Mouse (Mus musculus) CH12.LX (cell line): Measurements from ENCODE around the gene Gsta1. TPM values are rescaled to one million over a fixed set of nuclear protein-coding genes. Genes with fewer than 3 reads are reported as not detected.

ENCODE experiments used
- DNase-seq: peaks from one replicate; pipeline ENCODE4 v3.0.0-alpha.2; 2013; ENCODE audit errors: extremely low read depth
- H3K27ac ChIP-seq: 2 replicates; pipeline ENCODE4 v1.5.1; 2012; ENCODE audit warnings: low read depth, mild to moderate bottlenecking, control low read depth, moderate library complexity; ENCODE audit not compliant: insufficient read depth
- H3K27me3 ChIP-seq: replicated peaks from 2 replicates; pipeline ENCODE3; 2012; ENCODE audit warnings: inconsistent platforms
- H3K36me3 ChIP-seq, 2 experiments: replicated peaks in 1 of 2; 2 replicates each; pipeline versions ENCODE3 to v1.6.1; 2012; ENCODE audit warnings: inconsistent platforms in 1 of 2, low read length in 1 of 2, mild to moderate bottlenecking in 1 of 2, mixed read lengths in 1 of 2, moderate library complexity in 1 of 2; ENCODE audit not compliant: control insufficient read depth in 1 of 2, insufficient read depth in 1 of 2
- H3K4me1 ChIP-seq, 2 experiments: 2 replicates each; pipeline ENCODE4 v1.6.1; 2012; ENCODE audit warnings: inconsistent platforms in 1 of 2, moderate library complexity in 1 of 2; ENCODE audit not compliant: insufficient read depth in 2 of 2, control insufficient read depth in 1 of 2
- H3K4me2 ChIP-seq: 2 replicates; pipeline ENCODE4 v1.6.1; 2012; ENCODE audit warnings: low read depth, mild to moderate bottlenecking, control low read depth; ENCODE audit not compliant: poor library complexity, insufficient read depth, severe bottlenecking
- H3K4me3 ChIP-seq, 3 experiments: fragments of 150-350 bp in 1 of 3; sonication (generic) in 1 of 3; replicated peaks in 1 of 3; 2 replicates each; pipeline versions ENCODE3 to v1.5.1; 2011 to 2012; ENCODE audit warnings: low read depth in 2 of 3, low read length in 2 of 3, mild to moderate bottlenecking in 2 of 3, moderate library complexity in 2 of 3, control low read depth in 1 of 3, improper control_type of control experiment in 1 of 3, inconsistent platforms in 1 of 3, mixed read lengths in 1 of 3; ENCODE audit not compliant: poor library complexity in 1 of 3
- H3K79me2 ChIP-seq: replicated peaks from 2 replicates; pipeline ENCODE4 v1.6.1; 2012; ENCODE audit warnings: mild to moderate bottlenecking, moderate library complexity; ENCODE audit not compliant: control insufficient read depth, poor library complexity, insufficient read depth, severe bottlenecking; ENCODE audit errors: extremely low read depth
- H3K9ac ChIP-seq: 2 replicates; pipeline ENCODE4 v1.6.1; 2012; ENCODE audit warnings: low read depth, mild to moderate bottlenecking, control low read depth, moderate library complexity; ENCODE audit not compliant: insufficient read depth
- H3K9me3 ChIP-seq: replicated peaks from 2 replicates; pipeline ENCODE3; 2012; ENCODE audit warnings: low read length, inconsistent platforms, mixed read lengths
- BHLHE40 ChIP-seq: IDR thresholded peaks from 2 replicates; pipeline ENCODE4 v1.6.1; 2011; ENCODE audit warnings: mild to moderate bottlenecking, low read depth, low read length, improper control_type of control experiment
- E2F4 ChIP-seq: IDR thresholded peaks from 2 replicates; pipeline ENCODE4 v1.6.1; 2011; ENCODE audit warnings: low read depth, low read length, improper control_type of control experiment; ENCODE audit not compliant: insufficient replicate concordance
- ELF1 ChIP-seq: IDR thresholded peaks from 2 replicates; pipeline ENCODE4 v1.6.1; 2014; ENCODE audit warnings: low read depth, mild to moderate bottlenecking, inconsistent platforms, low read length, improper control_type of control experiment
- ETS1 ChIP-seq: conservative IDR thresholded peaks from 2 replicates; pipeline ENCODE4 v1.6.1; 2012; ENCODE audit warnings: low read depth, mild to moderate bottlenecking, inconsistent platforms, low read length, improper control_type of control experiment, moderate library complexity
- HCFC1 ChIP-seq: IDR thresholded peaks from 2 replicates; pipeline ENCODE4 v1.6.1; 2012; ENCODE audit warnings: low read depth, mild to moderate bottlenecking, inconsistent platforms, low read length, improper control_type of control experiment
- JUND ChIP-seq: conservative IDR thresholded peaks from 2 replicates; pipeline ENCODE4 v1.6.1; 2011; ENCODE audit warnings: low read depth, low read length, improper control_type of control experiment
- KAT2A ChIP-seq: IDR thresholded peaks from 2 replicates; pipeline ENCODE4 v1.6.1; 2012; ENCODE audit warnings: low read length, improper control_type of control experiment, inconsistent platforms; ENCODE audit not compliant: insufficient replicate concordance
- MAFK ChIP-seq: IDR thresholded peaks from 2 replicates; pipeline ENCODE4 v1.6.1; 2011; ENCODE audit warnings: low read length, improper control_type of control experiment; ENCODE audit not compliant: insufficient replicate concordance
- MAX ChIP-seq: IDR thresholded peaks from 2 replicates; pipeline ENCODE4 v1.6.1; 2011; ENCODE audit warnings: low read length, improper control_type of control experiment
- MAZ ChIP-seq: IDR thresholded peaks from 2 replicates; pipeline ENCODE4 v1.6.1; 2012; ENCODE audit warnings: low read depth, mild to moderate bottlenecking, inconsistent platforms, low read length, improper control_type of control experiment, moderate library complexity
- MEF2A ChIP-seq: IDR thresholded peaks from 2 replicates; pipeline ENCODE4 v1.6.1; 2014; ENCODE audit warnings: low read depth, mild to moderate bottlenecking, inconsistent platforms, low read length, improper control_type of control experiment, borderline replicate concordance
- NELFE ChIP-seq: IDR thresholded peaks from 2 replicates; pipeline ENCODE4 v1.6.1; 2011; ENCODE audit warnings: low read depth, low read length, improper control_type of control experiment
- TBP ChIP-seq: conservative IDR thresholded peaks from 2 replicates; pipeline ENCODE4 v1.6.1; 2011; ENCODE audit warnings: low read depth, low read length, improper control_type of control experiment
- TCF12 ChIP-seq: IDR thresholded peaks from 2 replicates; pipeline ENCODE4 v1.6.1; 2014; ENCODE audit warnings: low read depth, mild to moderate bottlenecking, inconsistent platforms, low read length, improper control_type of control experiment
- UBTF ChIP-seq: IDR thresholded peaks from 2 replicates; pipeline ENCODE4 v1.6.1; 2012; ENCODE audit warnings: low read depth, mild to moderate bottlenecking, inconsistent platforms, low read length, improper control_type of control experiment, moderate library complexity
- USF2 ChIP-seq: conservative IDR thresholded peaks from 2 replicates; pipeline ENCODE4 v1.6.1; 2011; ENCODE audit warnings: low read depth, low read length, improper control_type of control experiment
- ZKSCAN1 ChIP-seq: IDR thresholded peaks from 2 replicates; pipeline ENCODE4 v1.6.1; 2012; ENCODE audit warnings: low read depth, inconsistent platforms, low read length, improper control_type of control experiment, borderline replicate concordance
- dilution Hi-C: fragments of 300-500 bp; cut with MboI; formaldehyde crosslinking; loops from 2 replicates; pipeline ENCODE4 v1.14.3; 2020; ENCODE audit warnings: low sequenced_read_pairs; ENCODE audit not compliant: extremely low pct_unique_long_range_greater_than_20kb, extremely low pct_ligation_motif_present
- in situ Hi-C: fragments of 300-500 bp; cut with MboI; formaldehyde crosslinking; loops from 3 replicates; pipeline ENCODE4 v1.14.3; 2019; ENCODE audit warnings: low sequenced_read_pairs, low pct_ligation_motif_present, low pct_unique_long_range_greater_than_20kb, mixed read lengths
- polyA plus RNA-seq: library from polyadenylated mRNA; unstranded; fragments of >175 nt; gene quantifications from 2 replicates; pipeline ENCODE4 v1.2.1, GENCODE M21; 2012; ENCODE audit warnings: low read depth; ENCODE audit not compliant: insufficient read length
- total RNA-seq, 2 experiments: library from RNA; depleted of rRNA; stranded (reverse); fragments of 300-350 nt in 1 of 2; fragments of >200 nt in 1 of 2; gene quantifications; 2 replicates each; pipeline ENCODE4 v1.2.3; 2012 to 2014

Gsta1 gene
- total and polyA plus RNA-seq, 3 experiments = not detected

GRCm38 (mm10) chr9:78188910-78189309, 41.5 kb upstream of the Gsta1 start:
- H3K9ac ChIP-seq = no peak overlapping the region
- H3K4me2 ChIP-seq = no peak overlapping the region
- H3K4me3 ChIP-seq = no peak overlapping the region
- TF ChIP-seq NELFE (no peak), MAFK (no peak), KAT2A (no peak), ETS1 (no peak), MAX (no peak), TBP (no peak), USF2 (no peak), MEF2A (no peak), MAZ (no peak), ELF1 (no peak), ZKSCAN1 (no peak), UBTF (no peak)
- DNase-seq = no peak
- dilution Hi-C loops (no loop called here), in situ Hi-C loops (no loop called here)
- peaks cover 0 to 5% of the 10 kb centered on the region in 2 experiments; a peak in 1 of 4 replicates for H3K4me1 ChIP-seq
- H3K36me3 ChIP-seq = no peaks in the 10 kb centered on the region
- H3K27me3 ChIP-seq = no peaks in the 10 kb centered on the region
- H3K27ac ChIP-seq = no peak overlapping the region
- H3K9me3 ChIP-seq = no peaks in the 10 kb centered on the region
- no peaks in the 10 kb centered on the region for H3K79me2 ChIP-seq

- peaks cover 0 to 5% of the 10 kb centered on the region in 2 experiments; a peak in 1 of 4 replicates for H3K4me1 ChIP-seq
- no peak overlapping the region for H3K27ac ChIP-seq
- H3K4me3 ChIP-seq = no peak overlapping the region
- H3K36me3 ChIP-seq = no peaks in the 10 kb centered on the region
- no peaks in the 10 kb centered on the region for H3K9me3 ChIP-seq
- DNase-seq = no peak
- no peak overlapping the region for H3K9ac ChIP-seq
- H3K79me2 ChIP-seq = no peaks in the 10 kb centered on the region
- dilution Hi-C loops = no loop called here
- TF ChIP-seq HCFC1 (no peak), E2F4 (no peak), ELF1 (no peak), USF2 (no peak), UBTF (no peak), TCF12 (no peak), JUND (no peak), BHLHE40 (no peak)
- H3K4me2 ChIP-seq = peak overlapping the region; percentile 51; the same call in 1 of the 2 replicates
- no peaks in the 10 kb centered on the region for H3K27me3 ChIP-seq
- in situ Hi-C loops = no loop called here
These were observed 39.5 kb upstream of the Gsta1 start for GRCm38 (mm10) chr9:78190651-78191634.
